Mouse (Mus musculus) frontal cortex, adult 2 months (tissue): Measurements from ENCODE around the gene C1qbp. TPM values are rescaled to one million over a fixed set of nuclear protein-coding genes. Genes with fewer than 3 reads are reported as not detected.
A peak's percentile ranks its signal among the peaks of the same experiment; 100 is the strongest.

Source experiments
- DNase-seq, 2 experiments: peaks; one replicate each; pipeline ENCODE4 v3.0.0; 2022; ENCODE audit warnings: low spot score in 1 of 2; ENCODE audit errors: extremely low spot score in 1 of 2
- polyA plus RNA-seq: library from polyadenylated mRNA; depleted of rRNA; stranded (reverse); fragments of >200 nt; gene quantifications from 2 replicates; pipeline ENCODE4 v1.2.3, GENCODE M21; 2012

The C1qbp gene
- polyA plus RNA-seq, 1 experiment: 94.5 TPM

DNA sequence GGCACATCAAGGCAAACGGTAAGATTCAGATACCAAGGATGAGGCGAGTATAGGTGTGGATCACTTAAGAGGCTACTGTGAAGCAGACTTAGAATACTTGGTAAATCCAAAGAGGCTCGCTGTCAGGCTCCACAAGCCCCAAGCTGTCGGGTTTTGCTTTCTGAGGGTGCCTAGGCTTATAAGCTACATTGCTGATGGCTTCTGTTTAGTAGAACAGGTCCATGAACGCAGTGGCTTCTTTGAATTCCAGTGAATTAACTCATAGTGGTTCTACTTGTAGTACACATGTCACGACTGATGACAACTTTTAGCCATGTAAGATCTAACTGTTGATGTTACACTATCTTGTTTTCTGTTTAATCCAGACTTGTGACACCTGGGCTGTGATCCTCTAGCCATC lies 5.5 kb downstream of the C1qbp start:
- DNase-seq: no peak

DNA sequence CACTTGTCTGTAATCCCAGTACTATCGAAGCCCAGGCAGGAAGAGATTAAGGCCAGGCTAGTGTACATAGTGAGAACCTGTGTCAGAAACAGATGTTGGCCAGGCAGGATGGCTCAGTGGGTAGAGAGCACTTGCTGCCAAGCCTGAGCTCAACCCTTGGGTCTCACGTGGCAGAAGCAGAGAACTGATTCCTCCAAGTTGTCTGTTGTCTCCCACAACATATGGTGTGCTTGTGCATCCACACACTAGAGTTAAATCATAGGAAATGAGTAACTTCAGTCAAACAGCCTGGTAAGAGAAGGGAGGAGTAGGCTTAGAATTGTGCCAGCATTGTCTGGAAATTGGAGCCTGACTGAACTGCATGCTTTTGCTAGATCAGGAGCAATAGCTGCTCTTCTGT lies 7.6 kb downstream of the C1qbp start:
- peak; percentile 33 to 42 for DNase-seq

DNA sequence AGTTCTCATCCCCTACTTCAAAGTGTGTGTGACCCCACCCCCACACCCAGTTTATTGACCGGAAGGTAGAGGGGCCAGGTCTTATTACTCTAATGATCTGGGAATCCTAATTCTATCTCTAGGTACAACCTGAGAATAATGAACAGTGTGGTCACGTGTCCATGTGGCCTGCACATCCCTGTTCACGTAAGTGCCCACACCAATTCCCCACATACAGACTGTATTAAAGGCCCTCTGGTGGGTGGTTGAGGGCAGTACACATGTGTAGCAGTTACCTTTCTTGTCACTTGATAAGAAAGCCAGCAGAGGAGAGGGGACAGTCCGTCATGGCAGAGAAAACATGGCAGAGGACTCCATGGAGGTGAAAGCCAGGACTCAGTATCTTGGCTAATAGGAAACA lies 8.9 kb downstream of the C1qbp start:
- no peak for DNase-seq

DNA sequence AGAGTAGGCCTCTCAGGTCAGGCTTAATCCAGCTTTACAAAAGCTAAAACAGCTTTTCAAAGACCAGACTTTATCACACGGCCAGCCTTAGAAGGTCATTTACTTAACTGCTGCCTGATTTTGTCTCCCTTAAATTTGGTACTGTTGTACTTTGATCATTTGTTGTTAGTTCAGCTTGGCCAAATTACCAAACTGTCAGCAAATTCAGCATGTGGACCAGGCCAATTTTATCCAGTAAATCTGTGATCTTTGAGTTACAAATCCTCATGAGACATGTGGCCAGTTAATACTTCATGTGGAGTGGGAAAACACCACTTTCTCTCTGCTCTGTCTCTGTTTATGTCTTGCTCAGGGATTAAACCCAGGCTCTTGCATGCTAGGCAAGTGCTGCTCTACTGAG lies 10.2 kb downstream of the C1qbp start:
- DNase-seq: no peak

DNA sequence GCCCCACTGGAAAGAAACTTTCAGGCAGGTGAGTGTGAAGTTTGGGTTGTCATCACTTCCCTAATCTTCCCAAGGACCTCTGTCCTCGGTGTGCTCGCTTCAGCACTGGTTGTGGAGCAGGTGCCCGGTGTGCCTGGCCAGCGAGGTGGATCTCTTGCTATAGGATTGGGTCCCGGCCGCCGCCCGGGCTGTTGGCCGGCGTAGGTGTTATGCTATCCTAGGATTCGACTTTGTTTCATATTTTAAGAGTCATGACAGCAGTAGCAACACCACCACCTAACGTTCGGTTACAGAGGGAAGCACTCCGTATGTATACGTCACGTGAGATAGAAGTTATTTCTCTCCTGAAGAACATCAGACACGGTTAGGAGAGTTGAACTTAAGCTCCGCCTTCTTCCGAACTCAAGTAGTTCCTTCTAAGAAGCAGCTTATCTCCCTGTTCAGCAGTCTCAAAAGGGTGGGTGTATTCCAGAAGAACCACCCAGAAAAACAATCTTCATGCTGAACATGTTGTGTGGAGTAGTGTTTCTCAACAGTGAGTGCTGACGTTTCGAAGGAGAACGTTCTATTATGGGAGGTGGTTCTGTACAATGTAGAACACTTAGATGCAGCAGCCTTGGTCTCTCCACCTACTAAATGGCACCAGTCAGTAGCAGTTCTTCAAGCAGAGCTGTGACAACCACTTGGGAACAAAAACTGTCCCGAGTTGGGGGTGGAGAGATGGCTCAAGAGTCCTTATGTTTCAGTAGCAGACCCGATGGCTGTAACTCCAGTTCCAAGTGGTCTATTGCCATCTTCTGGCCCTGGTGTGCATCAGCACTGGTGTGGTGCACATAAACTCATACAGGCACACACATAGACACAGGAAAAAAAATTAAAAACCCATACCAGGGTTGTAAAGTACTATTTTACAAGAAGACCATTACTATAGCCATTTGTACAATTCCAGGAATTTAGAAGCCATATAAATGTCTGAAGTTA lies 12.0 kb downstream of the C1qbp start:
- peak in 1 of 2 experiments; percentile 45 for DNase-seq

DNA sequence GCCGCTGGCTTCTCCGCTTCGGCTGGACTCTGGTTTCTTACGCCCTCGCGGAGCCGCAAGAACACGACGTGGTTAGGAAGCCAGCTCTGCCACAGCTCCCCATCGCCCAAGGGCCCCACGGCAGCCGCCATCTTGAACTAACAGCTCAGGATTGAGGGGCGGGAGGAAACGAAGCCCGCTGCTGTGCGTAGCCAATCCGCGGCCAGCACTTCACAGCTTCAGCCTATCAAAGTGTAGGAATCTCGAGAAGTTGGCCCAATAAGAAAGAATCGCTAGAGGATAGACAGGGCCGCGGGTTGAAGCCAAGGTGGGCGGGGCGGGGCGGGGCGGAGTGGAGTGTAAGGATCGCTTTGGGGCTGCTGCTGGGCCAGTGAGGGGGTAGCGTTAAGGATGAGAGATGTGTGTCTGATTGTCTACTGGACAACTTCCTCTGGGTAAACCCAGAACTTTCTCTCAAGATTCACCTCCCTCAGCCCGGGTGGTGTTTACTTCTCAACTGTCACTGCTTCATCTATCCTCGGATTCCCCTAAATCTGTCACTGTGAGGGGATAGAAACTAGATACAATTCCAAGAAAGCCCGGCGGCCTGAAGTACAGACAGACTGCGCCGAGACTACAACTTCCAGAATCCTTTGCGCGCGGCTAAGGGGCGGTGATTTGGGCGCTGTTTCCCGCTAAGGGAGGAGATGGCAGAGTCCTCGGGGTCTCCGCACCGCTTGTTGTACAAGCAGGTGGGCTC lies 12.8 kb downstream of the C1qbp start, which contains the start of the genes Nup88 and Rpain:
Nup88 (minus strand) TSS at position 153 of the 739 bp plus-strand sequence.
Rpain (plus strand) TSS at position 393 of the 739 bp plus-strand sequence.
- DNase-seq: peak; percentile 95 to 97

DNA sequence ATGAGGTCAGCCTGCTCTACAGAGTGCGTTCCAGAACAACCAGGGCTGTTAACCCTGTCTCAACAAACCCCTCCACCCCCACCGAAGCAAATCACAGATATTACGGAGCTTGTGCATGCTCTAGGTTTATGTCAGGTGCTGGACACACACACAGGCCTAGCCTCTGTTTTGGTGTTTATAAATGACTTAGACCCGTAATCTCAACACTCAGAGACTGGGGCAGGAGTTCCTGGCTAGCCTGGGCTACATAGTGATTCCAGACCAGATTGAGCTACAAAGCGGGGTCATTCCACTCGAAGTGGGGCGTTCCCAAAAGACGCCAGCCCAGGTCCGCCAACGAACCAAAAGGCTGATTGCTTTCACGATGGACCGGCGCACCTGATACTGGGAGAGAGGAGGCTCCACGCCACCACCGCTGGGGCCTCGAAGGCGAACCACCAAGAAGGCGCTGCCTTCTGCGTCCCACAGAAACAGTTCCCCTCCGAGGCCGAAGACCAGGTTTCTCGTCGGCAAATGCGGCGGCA lies 13.5 kb downstream of the C1qbp start:
- DNase-seq: no peak

DNA sequence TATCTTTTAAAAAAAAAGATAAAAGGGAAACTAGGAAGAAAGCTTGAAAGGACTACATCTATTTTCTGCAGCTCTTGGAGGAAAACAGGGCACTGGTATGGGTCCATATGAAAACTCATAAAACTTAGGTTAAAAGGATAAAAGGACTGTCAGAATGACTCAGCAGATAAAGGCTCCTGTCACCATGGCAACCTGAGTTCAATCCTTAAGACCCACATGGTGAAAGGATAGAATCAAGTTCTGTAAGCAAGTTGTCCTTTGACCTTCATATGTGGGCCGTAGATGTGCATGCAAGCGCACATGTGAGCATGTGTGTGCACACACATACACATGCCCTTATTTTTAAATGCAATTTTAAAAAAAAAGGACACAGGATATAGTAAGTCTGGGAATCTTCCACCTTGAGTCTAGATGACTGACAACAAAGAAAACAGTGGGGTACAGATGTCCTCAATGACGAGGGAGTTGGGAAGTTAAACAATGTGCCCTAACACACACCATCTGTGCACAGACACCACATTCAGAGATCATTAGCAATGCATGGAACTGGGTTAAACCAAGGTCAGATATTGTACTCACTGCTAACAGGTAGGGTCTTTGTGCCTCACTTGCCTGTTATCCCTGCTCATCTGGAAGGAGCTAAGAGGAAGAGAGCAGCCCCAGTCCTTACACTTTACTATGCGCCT lies 18.5 kb downstream of the C1qbp start:
- DNase-seq: no peak

DNA sequence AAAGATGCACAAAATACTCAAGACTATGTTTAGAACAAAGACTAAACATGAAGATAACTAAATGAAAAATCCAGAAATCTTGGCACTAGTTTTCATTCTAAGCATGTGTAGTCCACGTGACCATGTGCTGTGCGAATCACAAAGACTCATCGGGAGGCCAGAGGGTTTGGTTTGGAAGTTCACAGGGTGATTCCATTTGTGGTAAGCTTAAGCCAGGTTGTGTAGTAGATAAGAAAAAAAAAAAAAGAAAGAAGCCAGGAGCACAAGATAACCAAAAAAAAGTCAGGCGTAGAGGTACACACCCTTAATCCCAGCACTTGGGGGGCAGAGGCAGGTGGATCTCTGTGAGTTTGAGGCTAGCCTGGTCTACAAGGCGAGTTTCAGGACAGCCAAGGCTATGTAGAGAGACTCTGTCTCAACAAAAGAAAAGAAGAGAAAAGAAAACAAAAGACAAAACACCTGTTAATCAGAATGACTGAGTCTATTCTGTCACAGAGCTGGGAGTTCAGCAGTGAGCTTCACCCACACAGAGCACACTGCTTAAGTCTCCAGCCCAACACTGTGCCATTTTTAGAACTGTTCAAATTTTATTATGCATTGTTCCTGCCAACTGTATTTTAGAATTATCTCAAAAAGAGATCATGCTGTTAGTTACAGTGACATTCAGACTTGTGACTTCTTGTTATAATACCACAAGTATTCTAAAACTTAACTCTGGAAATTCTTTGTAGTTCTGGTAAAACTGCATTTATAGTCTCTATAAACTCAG lies 21.9 kb downstream of the C1qbp start:
- DNase-seq: peak in 1 of 2 experiments; percentile 51

DNA sequence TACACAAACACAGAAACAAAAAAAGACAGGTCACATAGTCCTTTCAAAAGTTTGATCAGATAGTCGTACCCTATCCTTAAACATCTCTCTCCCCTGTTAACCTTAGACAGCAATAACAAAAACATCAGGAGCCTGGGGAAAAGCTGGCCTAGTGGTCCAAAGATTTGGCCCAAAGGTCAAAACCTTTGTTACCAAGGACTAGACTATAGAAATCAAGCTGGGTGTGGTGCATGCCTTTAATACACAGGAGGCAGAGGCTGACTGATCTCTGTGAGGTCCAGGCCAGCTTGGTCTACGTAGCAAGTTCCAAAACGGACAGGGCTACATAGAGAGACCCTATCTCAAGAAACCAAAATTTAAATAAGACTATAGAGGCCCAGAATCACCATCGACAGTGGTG lies 28.1 kb downstream of the C1qbp start:
- DNase-seq: no peak

DNA sequence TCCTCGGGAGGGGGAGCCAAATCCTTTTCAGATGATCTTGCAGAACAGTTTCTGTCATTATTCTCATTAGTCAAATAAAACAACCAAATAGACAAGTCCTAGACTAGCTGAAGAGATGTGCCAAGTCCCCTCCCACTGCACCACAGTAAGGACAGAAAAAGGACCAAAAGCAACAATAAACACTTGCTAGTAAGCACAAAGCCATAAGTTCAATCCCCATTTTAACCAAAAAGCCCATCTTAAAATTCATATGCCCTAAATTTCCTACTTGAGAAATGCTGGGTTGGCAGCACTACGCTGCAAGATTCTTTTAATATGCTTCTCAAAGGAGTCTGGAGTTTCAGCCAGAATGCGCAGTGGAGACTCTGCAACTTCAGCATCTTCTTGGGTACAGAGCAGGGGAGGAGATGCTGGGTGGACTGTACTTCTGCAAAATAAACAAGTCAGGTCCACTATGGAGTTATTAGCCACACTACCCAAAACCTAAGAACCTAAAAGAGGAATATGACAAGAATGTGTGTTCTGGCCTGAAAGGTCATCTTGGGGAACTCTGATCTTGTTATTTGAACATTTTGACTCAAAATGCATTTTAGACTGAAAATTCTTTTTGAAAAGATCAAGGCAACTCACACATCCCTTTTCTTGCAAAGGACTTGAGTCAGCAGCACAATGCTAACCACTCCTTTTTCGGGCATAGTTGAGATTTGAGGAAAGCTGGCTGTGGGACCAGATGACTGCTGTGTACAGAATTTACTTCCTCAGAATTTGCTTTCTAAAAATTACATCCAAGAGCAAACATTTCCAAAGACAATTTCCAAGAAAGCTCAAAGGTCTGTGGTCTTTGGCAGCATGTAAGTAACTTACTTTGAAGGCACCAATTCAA lies 37.6 kb downstream of the C1qbp start:
- peak in 1 of 2 experiments; percentile 29 for DNase-seq

DNA sequence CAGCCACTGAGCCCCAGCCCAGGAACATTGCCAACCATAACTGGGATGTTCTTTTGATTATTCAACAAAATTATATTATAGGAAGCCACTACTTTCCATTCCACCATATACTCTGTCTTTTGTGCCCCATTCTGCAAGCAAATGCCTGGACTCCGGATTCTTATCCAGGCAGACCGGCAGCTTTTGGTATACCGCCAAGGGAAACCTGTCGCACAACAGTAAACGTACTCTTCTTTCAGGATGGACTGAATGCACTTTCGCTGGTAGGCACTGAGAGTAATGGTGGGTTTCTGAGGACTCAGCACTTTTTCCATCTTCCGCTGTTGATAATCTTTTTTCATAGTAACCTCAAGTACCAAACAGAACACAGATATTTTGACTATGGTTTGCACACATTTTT lies 39.2 kb downstream of the C1qbp start:
- no peak for DNase-seq

DNA sequence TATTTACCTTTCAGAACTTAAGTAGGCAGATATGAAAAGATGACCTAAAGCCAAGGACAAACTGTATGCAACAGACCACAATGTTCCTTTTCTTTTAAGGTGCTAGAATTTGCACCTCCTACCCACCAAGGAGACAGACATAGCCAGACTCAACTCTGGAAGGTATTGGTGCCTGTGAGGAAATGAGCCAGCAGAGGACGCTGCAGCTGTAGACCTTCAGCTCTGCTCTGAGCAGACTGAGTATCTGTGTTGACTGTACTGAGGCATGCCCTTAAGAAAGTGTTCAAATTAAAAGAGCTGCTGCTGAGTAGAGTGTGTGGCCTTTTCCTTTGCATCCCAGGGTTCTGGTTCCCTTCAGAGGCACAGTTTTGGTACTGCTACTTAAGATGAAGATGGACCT lies 40.2 kb downstream of the C1qbp start:
- DNase-seq: no peak

DNA sequence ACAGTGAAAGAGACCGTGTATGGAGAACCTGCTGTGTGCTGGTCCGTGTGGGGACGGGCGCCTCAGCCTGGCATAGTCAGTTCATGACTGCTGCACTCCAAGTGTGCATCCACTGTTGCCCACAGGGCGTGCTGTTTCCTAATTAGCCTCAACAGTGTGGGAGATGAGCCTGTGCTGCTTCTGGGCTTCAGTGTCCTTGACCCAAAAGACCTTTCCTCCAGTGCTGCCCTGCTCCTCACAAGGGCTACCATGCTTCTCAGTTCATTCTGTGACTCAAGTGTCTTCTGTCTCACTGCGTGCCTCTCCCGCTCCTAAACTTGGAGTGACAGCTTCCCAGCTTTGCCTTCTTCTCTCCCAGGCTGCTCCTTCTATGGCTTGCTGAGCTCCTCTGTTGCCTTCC lies 47.5 kb downstream of the C1qbp start:
- DNase-seq: no peak

DNA sequence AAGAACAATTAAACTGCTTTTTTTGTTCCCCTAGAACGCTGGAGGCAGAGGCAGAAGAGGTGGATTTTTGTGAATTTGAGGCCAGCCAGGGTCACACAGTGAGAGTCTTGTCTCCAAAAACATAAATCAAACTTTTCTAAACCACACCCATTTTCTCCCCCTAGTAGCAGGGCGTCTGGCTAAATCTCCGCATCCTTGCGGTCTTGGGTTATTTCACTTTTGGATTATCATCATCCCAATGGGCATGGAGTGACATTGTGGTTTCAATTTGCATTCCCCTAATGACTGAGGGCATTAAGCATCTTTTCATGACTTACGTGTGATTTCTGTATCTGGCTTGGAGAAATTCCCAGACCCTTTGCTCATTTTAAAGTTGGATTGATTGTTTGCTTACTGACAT lies 51.4 kb downstream of the C1qbp start:
- DNase-seq: no peak
